Mouse (Mus musculus): ENCODE data around the gene Dnah10. TPM values are rescaled to one million over a fixed set of nuclear protein-coding genes. Genes with fewer than 3 reads are reported as not detected.
A peak's percentile ranks its signal among the peaks of the same experiment; 100 is the strongest.

Dnah10 gene
- total RNA-seq, 2 experiments from 2014 or later = 0.03 to 0.22 TPM

DNA sequence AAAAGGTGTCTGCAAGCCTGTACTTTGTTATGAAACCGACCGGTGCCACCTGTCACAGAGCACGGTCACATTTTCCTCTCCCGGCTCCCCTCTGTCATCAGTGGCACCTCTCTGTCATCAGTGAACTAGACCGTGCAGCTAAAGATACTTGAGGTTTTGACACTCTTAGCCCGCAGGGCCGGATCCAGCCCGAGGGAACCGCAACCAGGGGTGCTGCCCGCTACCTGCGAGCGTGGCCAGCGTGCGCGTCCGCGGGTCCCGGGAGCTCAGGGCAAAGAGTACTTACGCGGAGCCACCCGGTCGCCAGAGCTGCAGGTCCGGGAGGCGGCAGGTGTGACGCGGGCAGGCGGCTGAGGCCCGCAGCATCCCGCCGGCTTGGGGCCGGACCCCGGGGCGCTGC lies 136.6 kb downstream of the Dnah10 start:
- intact Hi-C loops (cut with DNase I) = loop anchor here (10.0 kb wide), 1 partner anchor 437 kb away; the partner anchor contains the start of gene Sbno1
- no peak for TF ChIP-seq CTCF (IDR thresholded peaks at IDR 0.05)
- DNase-seq = peak; percentile 25
- Histone ChIP-seq H3K27ac (no peak overlapping the region), H3K4me3 (peak overlapping the region; percentile 95)

GRCm38 (mm10) chr5:124862013-124862866 lies 137.4 kb downstream of the Dnah10 start, which contains the start of the genes Ccdc92 and Zfp664:
Gene Ccdc92, minus strand, starts transcription at chr5:124862424.
Gene Zfp664, plus strand, starts transcription at chr5:124862691.
- peak; percentile 99 for DNase-seq
- H3K27ac ChIP-seq = peak within 1 kb of the TSS; percentile 77
- no peak for TF ChIP-seq CTCF (IDR thresholded peaks at IDR 0.05)
- peak within 1 kb of the TSS; percentile 95 for H3K4me3 ChIP-seq
- intact Hi-C loops (cut with DNase I) = loop anchor here (10.0 kb wide), 1 partner anchor 437 kb away; the partner anchor contains the start of gene Sbno1

DNA sequence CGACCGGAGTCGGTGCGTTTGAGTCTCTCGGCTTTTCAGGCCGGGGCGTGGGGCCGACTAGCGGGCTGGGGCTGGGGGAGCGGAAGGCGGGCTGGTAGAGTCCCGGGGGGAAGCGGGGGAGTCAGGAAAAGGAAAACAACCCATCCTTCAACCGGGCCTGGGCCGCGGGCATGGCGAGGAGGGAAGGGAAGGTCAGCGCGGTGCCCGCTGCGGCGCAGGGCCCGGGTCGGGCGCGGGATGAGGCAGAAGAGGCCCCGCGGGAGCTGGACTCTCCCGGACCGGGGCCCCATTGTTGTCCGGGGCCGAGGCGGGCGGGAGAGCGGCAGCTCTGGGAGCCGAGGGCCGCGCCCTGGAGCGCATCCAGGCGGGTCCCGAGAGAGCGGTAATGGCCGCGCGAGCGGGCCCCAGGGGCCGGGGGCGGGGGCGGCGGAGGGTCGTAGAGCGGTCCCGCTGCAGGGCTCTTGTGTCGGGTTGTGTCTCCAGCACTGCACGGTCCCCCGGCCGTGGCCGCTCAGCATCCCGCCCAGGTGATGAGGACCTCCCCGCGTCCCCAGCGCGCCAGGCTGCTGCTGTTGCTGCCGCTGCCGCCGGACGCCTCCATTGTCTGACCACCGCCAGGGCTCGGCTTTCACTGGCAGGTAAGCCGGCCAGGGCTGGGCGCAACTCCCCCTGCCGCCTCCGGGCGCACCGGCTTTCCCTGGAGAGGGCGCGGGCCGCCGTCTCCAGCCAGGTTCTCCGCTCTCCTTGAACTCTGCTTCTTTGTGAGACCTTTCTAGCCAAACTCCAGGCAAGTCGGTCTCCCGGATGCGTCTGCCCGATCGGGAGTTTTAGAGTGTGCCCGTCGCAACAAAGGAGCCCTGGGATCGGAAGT lies 138.2 kb downstream of the Dnah10 start:
- H3K4me3 ChIP-seq = peak overlapping the region; percentile 95
- peak overlapping the region; percentile 77 for H3K27ac ChIP-seq
- peak; percentile 61 for DNase-seq
- intact Hi-C loops (cut with DNase I) = loop anchor here (10.0 kb wide), 1 partner anchor 438 kb away; the partner anchor contains the start of gene Sbno1
- no peak for TF ChIP-seq CTCF (IDR thresholded peaks at IDR 0.05)

GRCm38 (mm10) chr5:124868981-124869380 lies 144.1 kb downstream of the Dnah10 start:
- intact Hi-C loops (cut with DNase I) = loop anchor here (2.0 to 10.0 kb wide), 3 partner anchors 92 to 444 kb away; partner anchors contain the start of gene Sbno1
- peak; percentile 70 for DNase-seq
- Histone ChIP-seq H3K4me3 (no peak overlapping the region), H3K27ac (no peak overlapping the region)
- TF ChIP-seq CTCF (IDR thresholded peaks at IDR 0.05) = peak; percentile 73

- DNase-seq = peak; percentile 43
- no peak for TF ChIP-seq CTCF (IDR thresholded peaks at IDR 0.05)
- no peak overlapping the region for H3K27ac ChIP-seq
Measured at GRCm38 (mm10) chr5:124872033-124872432, 147.1 kb downstream of the Dnah10 start.

DNA sequence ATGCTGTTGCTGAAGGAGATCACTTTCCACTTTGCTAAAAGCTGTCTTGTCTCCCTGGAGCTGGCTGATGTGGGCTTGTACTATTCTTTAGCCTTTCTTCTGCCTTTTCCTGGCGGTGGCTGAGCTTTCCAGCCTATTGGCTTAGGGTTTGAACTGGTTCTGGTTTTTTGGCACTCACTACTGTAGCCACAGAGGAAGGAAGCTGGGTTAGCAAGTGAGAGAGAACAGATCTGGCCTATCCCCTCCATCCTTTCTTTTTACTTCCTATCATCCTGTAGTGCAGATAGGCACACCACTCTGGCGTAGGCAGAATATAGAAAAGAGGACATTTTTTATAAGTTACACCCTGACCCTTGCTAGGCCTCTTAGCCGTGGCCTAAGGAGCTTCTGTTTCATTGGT lies 148.2 kb downstream of the Dnah10 start:
- no peak for TF ChIP-seq CTCF (IDR thresholded peaks at IDR 0.05)
- Histone ChIP-seq H3K27ac (no peak overlapping the region), H3K4me3 (no peak overlapping the region)
- intact Hi-C loops (cut with DNase I) = no loop called here
- DNase-seq = no peak

More at GRCm38 (mm10) chr5:124872033-124872432, 147.1 kb downstream of the Dnah10 start:
- H3K4me3 ChIP-seq = no peak overlapping the region
- intact Hi-C loops (cut with DNase I) = no loop called here

- no peak overlapping the region for H3K27ac ChIP-seq
Measured at GRCm38 (mm10) chr5:124873890-124874601, 149.2 kb downstream of the Dnah10 start.

DNA sequence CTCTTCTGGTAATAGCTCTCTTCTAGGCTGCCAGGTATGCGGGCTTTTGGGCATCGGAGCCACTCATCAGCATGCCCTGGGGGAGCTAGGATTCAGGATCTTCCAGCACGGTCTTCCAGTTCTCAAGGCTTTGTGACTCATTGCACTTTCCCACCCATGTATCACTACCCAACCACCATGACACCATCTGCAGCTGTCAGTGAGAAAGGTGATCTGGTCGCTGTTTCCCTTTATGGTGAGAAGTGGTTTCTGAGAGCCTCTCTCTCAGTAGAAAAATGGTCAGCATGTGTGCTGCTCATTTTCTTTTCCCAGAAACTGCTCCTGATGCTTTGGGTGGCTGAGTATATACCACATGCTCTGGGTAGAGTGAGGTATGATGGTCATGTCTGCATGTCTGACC lies 154.4 kb downstream of the Dnah10 start:
- intact Hi-C loops (cut with DNase I) = no loop called here
- TF ChIP-seq CTCF (IDR thresholded peaks at IDR 0.05) = no peak
- DNase-seq = no peak
- Histone ChIP-seq H3K27ac (no peak overlapping the region), H3K4me3 (no peak overlapping the region)

More at GRCm38 (mm10) chr5:124873890-124874601, 149.2 kb downstream of the Dnah10 start:
- intact Hi-C loops (cut with DNase I) = no loop called here
- no peak for TF ChIP-seq CTCF (IDR thresholded peaks at IDR 0.05)
- no peak overlapping the region for H3K4me3 ChIP-seq
- DNase-seq = no peak

DNA sequence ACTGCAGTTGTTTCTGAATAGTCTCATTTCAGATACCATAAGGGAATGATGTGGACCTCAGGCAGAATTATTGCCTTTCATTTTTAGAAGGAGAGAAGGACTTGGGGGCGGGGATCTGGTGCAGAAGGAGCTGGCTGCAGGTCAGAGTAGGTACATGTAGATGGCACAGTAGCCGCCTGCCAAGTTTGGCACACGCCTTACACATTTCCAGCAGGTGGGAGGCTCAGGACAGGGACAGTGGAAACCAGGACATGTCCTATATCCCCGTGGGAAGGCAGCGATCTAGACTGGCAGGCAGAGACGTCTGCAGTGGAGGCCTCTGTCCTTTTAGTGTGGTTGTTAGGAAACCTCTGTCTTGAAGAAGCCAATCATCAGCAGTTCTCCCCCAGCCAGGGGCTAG lies 154.9 kb downstream of the Dnah10 start:
- no peak overlapping the region for H3K4me3 ChIP-seq
- intact Hi-C loops (cut with DNase I) = no loop called here
- no peak for DNase-seq
- H3K27ac ChIP-seq = no peak overlapping the region
- no peak for TF ChIP-seq CTCF (IDR thresholded peaks at IDR 0.05)

DNA sequence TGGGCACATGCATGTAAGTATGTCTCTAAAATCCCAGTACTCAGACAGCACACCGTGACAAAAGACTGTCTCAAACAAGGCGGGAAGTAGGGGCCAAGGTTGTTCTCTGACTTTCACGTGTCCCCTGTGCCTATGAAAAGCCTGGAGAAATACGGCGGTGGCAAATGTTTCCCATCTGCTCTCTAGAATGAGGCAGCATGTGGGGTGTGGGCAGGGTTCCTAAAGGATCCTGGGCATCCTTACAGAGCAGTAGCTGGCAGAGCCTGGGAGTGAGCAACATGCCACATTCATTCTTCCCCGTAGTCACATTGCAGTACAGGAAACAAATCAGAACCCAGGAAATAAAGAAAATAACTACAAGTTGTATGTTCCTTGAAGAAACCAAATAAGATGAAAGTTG lies 159.0 kb downstream of the Dnah10 start:
- Histone ChIP-seq H3K4me3 (no peak overlapping the region), H3K27ac (no peak overlapping the region)
- no peak for DNase-seq
- no peak for TF ChIP-seq CTCF (IDR thresholded peaks at IDR 0.05)
- intact Hi-C loops (cut with DNase I) = no loop called here

Other genes with a start within 250 kb of the Dnah10 start
- gene Rilpl2, start 246.7 kb upstream of the Dnah10 start, total RNA-seq (2021) = 1 to 10 TPM; 4.6 to 4.7 TPM
- gene Snrnp35, start 242.0 kb upstream of the Dnah10 start, total RNA-seq (2021) = 10 to 100 TPM; 27.7 to 33.1 TPM
- 100 to 1,000 TPM; 243 to 286 TPM for gene Rilpl1, start 193.7 kb upstream of the Dnah10 start, total RNA-seq (2021)
- gene Tmed2, start 184.4 kb upstream of the Dnah10 start, total RNA-seq (2021) = 100 to 1,000 TPM; 144 to 170 TPM
- gene Ddx55, start 172.2 kb upstream of the Dnah10 start, total RNA-seq (2021) = 1 to 10 TPM; 4.5 to 4.8 TPM
- gene Eif2b1, start 146.0 kb upstream of the Dnah10 start, total RNA-seq (2021) = 10 to 100 TPM; 36.7 to 38.5 TPM
- gene Gtf2h3, start 145.9 kb upstream of the Dnah10 start, total RNA-seq (2021) = 10 to 100 TPM; 15.4 to 16.3 TPM
- 10 to 100 TPM; 27.7 to 34.3 TPM for gene Atp6v0a2, start 96.5 kb upstream of the Dnah10 start, total RNA-seq (2021)
- gene Ccdc92, start 137.3 kb downstream of the Dnah10 start, total RNA-seq (2021) = under 1 TPM; 0.45 to 0.64 TPM
- 10 to 100 TPM; 17.0 to 21.8 TPM for gene Zfp664, start 137.6 kb downstream of the Dnah10 start, total RNA-seq (2021)